Mouse (Mus musculus) myocyte (in vitro differentiated cells): Measurements from ENCODE around the gene Pfkfb3. TPM values are rescaled to one million over a fixed set of nuclear protein-coding genes. Genes with fewer than 3 reads are reported as not detected.

Experiments
- H3K27me3 ChIP-seq: one replicate; pipeline ENCODE4 v1.6.1; 2011; ENCODE audit not compliant: control insufficient read depth, insufficient read depth, insufficient read length
- H3K36me3 ChIP-seq: one replicate; pipeline ENCODE4 v1.6.1; 2011; ENCODE audit not compliant: control insufficient read depth, insufficient read depth
- H3K4me2 ChIP-seq: one replicate; pipeline ENCODE4 v1.6.1; 2011; ENCODE audit warnings: low read depth, control low read depth
- H3K4me3 ChIP-seq: one replicate; pipeline ENCODE4 v1.5.1; 2011; ENCODE audit warnings: mild to moderate bottlenecking, control low read depth, moderate library complexity
- H3K79me2 ChIP-seq: one replicate; pipeline ENCODE4 v1.6.1; 2011; ENCODE audit not compliant: control insufficient read depth, insufficient read depth
- H3ac ChIP-seq: one replicate; pipeline ENCODE4 v1.6.1; 2011; ENCODE audit not compliant: control insufficient read depth, insufficient read length
- CEBPB ChIP-seq: IDR thresholded peaks from 2 replicates; pipeline ENCODE4 v1.6.1; 2011; ENCODE audit warnings: mild to moderate bottlenecking, moderate library complexity; ENCODE audit not compliant: poor library complexity, insufficient read depth, severe bottlenecking
- E2F4 ChIP-seq: IDR thresholded peaks from one replicate; pipeline ENCODE4 v1.6.1; 2011; ENCODE audit warnings: mild to moderate bottlenecking, control low read depth, moderate library complexity; ENCODE audit not compliant: insufficient read depth
- MAX ChIP-seq: IDR thresholded peaks from one replicate; pipeline ENCODE4 v1.6.1; 2011; ENCODE audit warnings: low read depth, mild to moderate bottlenecking, control low read depth
- MYOD1 ChIP-seq, 3 experiments: IDR thresholded peaks; one replicate each; pipeline ENCODE4 v1.6.1; 2011; ENCODE audit warnings: control low read depth in 2 of 3, low read depth in 2 of 3, mild to moderate bottlenecking in 2 of 3, moderate library complexity in 1 of 3; ENCODE audit not compliant: insufficient read length in 2 of 3, control insufficient read depth in 1 of 3
- MYOG ChIP-seq, 3 experiments: IDR thresholded peaks; one replicate each; pipeline ENCODE4 v1.6.1; 2011; ENCODE audit warnings: control low read depth in 2 of 3, low read depth in 2 of 3, mild to moderate bottlenecking in 2 of 3; ENCODE audit not compliant: insufficient read length in 2 of 3, control insufficient read depth in 1 of 3, insufficient read depth in 1 of 3
- POLR2A ChIP-seq: IDR thresholded peaks from one replicate; pipeline ENCODE4 v1.6.1; 2011; ENCODE audit warnings: low read depth, mild to moderate bottlenecking, control low read depth, moderate library complexity; ENCODE audit not compliant: insufficient read length
- POLR2AphosphoS2 ChIP-seq: IDR thresholded peaks from one replicate; pipeline ENCODE4 v1.6.1; 2011; ENCODE audit warnings: low read depth, control low read depth; ENCODE audit not compliant: insufficient read length
- REST ChIP-seq: IDR thresholded peaks from one replicate; pipeline ENCODE4 v1.6.1; 2011; ENCODE audit warnings: mild to moderate bottlenecking, control low read depth, moderate library complexity; ENCODE audit not compliant: insufficient read depth, insufficient read length
- SRF ChIP-seq: IDR thresholded peaks from one replicate; pipeline ENCODE4 v1.6.1; 2011; ENCODE audit warnings: low read depth; ENCODE audit not compliant: control insufficient read depth, insufficient read length
- TCF12 ChIP-seq: IDR thresholded peaks from one replicate; pipeline ENCODE4 v1.6.1; 2011; ENCODE audit warnings: mild to moderate bottlenecking, control low read depth; ENCODE audit not compliant: poor library complexity, insufficient read depth, severe bottlenecking
- TCF3 ChIP-seq: IDR thresholded peaks from one replicate; pipeline ENCODE4 v1.6.1; 2011; ENCODE audit warnings: low read depth, control low read depth; ENCODE audit not compliant: insufficient read length
- USF1 ChIP-seq: IDR thresholded peaks from one replicate; pipeline ENCODE4 v1.6.1; 2011; ENCODE audit warnings: low read depth, mild to moderate bottlenecking, control low read depth, moderate library complexity
- polyA plus RNA-seq: library from polyadenylated mRNA; unstranded; fragments of >200 nt; fragmentation: generic; extraction: Trizol; gene quantifications from one replicate; pipeline ENCODE4 v1.2.1, GENCODE M21; 2012; ENCODE audit warnings: missing spikeins

Gene Pfkfb3
- polyA plus RNA-seq, 1 experiment = 2.0 TPM

DNA sequence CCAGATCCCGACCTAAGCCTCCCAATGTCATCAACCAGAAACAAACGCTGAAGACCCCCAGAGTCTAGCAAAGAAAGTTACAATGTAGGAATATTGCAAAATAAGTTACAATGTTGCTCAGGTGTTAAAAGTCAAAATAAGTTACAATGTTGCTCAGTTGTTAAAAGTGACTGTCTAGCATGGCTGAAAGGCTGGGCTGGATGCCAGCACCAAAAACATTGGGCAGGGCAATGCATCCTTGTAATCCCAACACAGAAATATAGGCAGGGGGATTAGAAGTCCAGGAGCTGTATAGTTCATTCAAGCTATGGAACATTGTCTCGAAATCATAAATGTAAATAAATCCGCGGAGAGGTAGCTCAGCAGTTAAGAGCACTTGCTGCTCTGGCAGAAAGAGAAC is 61.0 kb downstream of the Pfkfb3 start:
- TF ChIP-seq POLR2A (no peak), CEBPB (no peak), MYOD1 (IDR thresholded peaks at IDR 0.05; ENCODE audit: control insufficient read depth in 1 of 3, insufficient read length in 2 of 3, low read depth in 2 of 3) (no peak), MAX (no peak), USF1 (no peak), E2F4 (no peak), SRF (no peak), REST (no peak), TCF3 (no peak)
- no peak overlapping the region for H3K4me2 ChIP-seq
- H3K36me3 ChIP-seq = no peaks in the 10 kb centered on the region
- H3K4me3 ChIP-seq = no peak overlapping the region
- no peaks in the 10 kb centered on the region for H3K27me3 ChIP-seq
- H3K79me2 ChIP-seq = no peaks in the 10 kb centered on the region
- H3ac ChIP-seq = no peak overlapping the region

- TF ChIP-seq MYOD1 (IDR thresholded peaks at IDR 0.05; ENCODE audit: control insufficient read depth in 1 of 3, insufficient read length in 2 of 3, low read depth in 2 of 3) = no peak
- no peak for TF ChIP-seq E2F4
- no peak for TF ChIP-seq SRF
- TF ChIP-seq TCF12 = no peak
- TF ChIP-seq USF1 = no peak
- no peak for TF ChIP-seq CEBPB
- TF ChIP-seq TCF3 = no peak
- no peak for TF ChIP-seq POLR2AphosphoS2
- TF ChIP-seq REST = no peak
- no peak for TF ChIP-seq MYOG (IDR thresholded peaks at IDR 0.05; ENCODE audit: control insufficient read depth in 1 of 3, insufficient read depth in 1 of 3, insufficient read length in 2 of 3, low read depth in 2 of 3)
- TF ChIP-seq POLR2A = no peak
- TF ChIP-seq MAX = no peak
- no peaks in the 10 kb centered on the region for H3K79me2 ChIP-seq
- H3K27me3 ChIP-seq = no peaks in the 10 kb centered on the region
- no peak overlapping the region for H3ac ChIP-seq
- peaks cover 4% of the 10 kb centered on the region for H3K36me3 ChIP-seq
- no peak overlapping the region for H3K4me3 ChIP-seq
- no peak overlapping the region for H3K4me2 ChIP-seq
Observed at GRCm38 (mm10) chr2:11491471-11491870, 62.4 kb downstream of the Pfkfb3 start.

GRCm38 (mm10) chr2:11490554-11490953 is 63.3 kb downstream of the Pfkfb3 start:
- Histone ChIP-seq H3K36me3 (peaks cover 4% of the 10 kb centered on the region), H3K27me3 (no peaks in the 10 kb centered on the region), H3K4me2 (no peak overlapping the region), H3ac (no peak overlapping the region), H3K4me3 (no peak overlapping the region), H3K79me2 (no peaks in the 10 kb centered on the region)
- TF ChIP-seq POLR2AphosphoS2 (no peak), TCF3 (no peak), POLR2A (no peak), MYOD1 (IDR thresholded peaks at IDR 0.05; ENCODE audit: control insufficient read depth in 1 of 3, insufficient read length in 2 of 3, low read depth in 2 of 3) (no peak), MYOG (IDR thresholded peaks at IDR 0.05; ENCODE audit: control insufficient read depth in 1 of 3, insufficient read depth in 1 of 3, insufficient read length in 2 of 3, low read depth in 2 of 3) (no peak), MAX (no peak), USF1 (no peak), SRF (no peak), REST (no peak), TCF12 (no peak), E2F4 (no peak), CEBPB (no peak)

DNA sequence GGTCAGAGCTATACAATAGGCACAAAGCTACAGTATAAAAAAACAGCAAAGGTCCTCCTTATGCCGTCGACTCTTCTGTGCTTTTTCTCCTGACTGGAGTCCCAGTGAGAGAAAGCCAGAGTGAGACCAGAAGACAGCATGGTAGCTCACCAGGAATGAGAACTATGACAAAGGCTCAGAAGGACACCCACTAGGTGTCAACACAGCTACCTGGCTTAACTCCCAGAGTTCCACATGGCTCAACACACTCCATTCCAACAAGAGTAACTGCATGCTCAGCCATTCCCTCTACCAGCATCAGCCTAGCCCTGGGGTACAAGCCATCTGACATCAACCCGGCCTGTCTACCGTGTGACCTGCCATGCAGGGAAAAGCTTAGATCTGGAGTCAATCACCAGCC is 70.7 kb downstream of the Pfkfb3 start:
- no peak for TF ChIP-seq MAX
- TF ChIP-seq TCF3 = no peak
- no peak for TF ChIP-seq USF1
- no peak for TF ChIP-seq CEBPB
- TF ChIP-seq MYOG (IDR thresholded peaks at IDR 0.05; ENCODE audit: control insufficient read depth in 1 of 3, insufficient read depth in 1 of 3, insufficient read length in 2 of 3, low read depth in 2 of 3) = no peak
- no peak for TF ChIP-seq REST
- TF ChIP-seq SRF = no peak
- TF ChIP-seq MYOD1 (IDR thresholded peaks at IDR 0.05; ENCODE audit: control insufficient read depth in 1 of 3, insufficient read length in 2 of 3, low read depth in 2 of 3) = no peak
- no peak for TF ChIP-seq TCF12
- TF ChIP-seq POLR2A = no peak
- no peak for TF ChIP-seq E2F4
- no peak for TF ChIP-seq POLR2AphosphoS2
- H3K36me3 ChIP-seq = peaks cover 10% of the 10 kb centered on the region

GRCm38 (mm10) chr2:11482364-11482763 is 71.5 kb downstream of the Pfkfb3 start:
- no peak overlapping the region for H3K4me2 ChIP-seq
- no peak overlapping the region for H3K4me3 ChIP-seq
- H3K79me2 ChIP-seq = no peaks in the 10 kb centered on the region
- H3K27me3 ChIP-seq = no peaks in the 10 kb centered on the region
- H3ac ChIP-seq = no peak overlapping the region
- TF ChIP-seq SRF = no peak
- TF ChIP-seq MYOD1 (IDR thresholded peaks at IDR 0.05; ENCODE audit: control insufficient read depth in 1 of 3, insufficient read length in 2 of 3, low read depth in 2 of 3) = no peak
- no peak for TF ChIP-seq TCF12
- TF ChIP-seq MYOG (IDR thresholded peaks at IDR 0.05; ENCODE audit: control insufficient read depth in 1 of 3, insufficient read depth in 1 of 3, insufficient read length in 2 of 3, low read depth in 2 of 3) = no peak
- no peak for TF ChIP-seq USF1
- no peak for TF ChIP-seq CEBPB
- TF ChIP-seq POLR2A = no peak
- no peak for TF ChIP-seq MAX
- TF ChIP-seq TCF3 = no peak
- TF ChIP-seq E2F4 = no peak
- no peak for TF ChIP-seq REST
- no peak for TF ChIP-seq POLR2AphosphoS2
- H3K36me3 ChIP-seq = peaks cover 10% of the 10 kb centered on the region

More for the DNA sequence above, 70.7 kb downstream of the Pfkfb3 start:
- no peak overlapping the region for H3ac ChIP-seq
- no peaks in the 10 kb centered on the region for H3K79me2 ChIP-seq
- no peaks in the 10 kb centered on the region for H3K27me3 ChIP-seq
- H3K4me2 ChIP-seq = no peak overlapping the region
- H3K4me3 ChIP-seq = no peak overlapping the region
